In genomic region chr12:69963141-69963540, GRCm38 (mm10) we compare ENCODE assay signal across 9 mouse cellular contexts.
"Had no signal": no experiment of that assay in that cellular context is flagged by ENCODE, and none has a peak within 500 bp of the region (broad histone marks: within the 10 kb centered on the region; RNA-seq: fewer than 3 reads in every experiment).

No protein-coding gene starts in this region.

- H3K4me1 ChIP-seq: lung, embryonic 15.5 days; midbrain, embryonic 12.5 days; neural tube, embryonic 13.5 days; neural tube, embryonic 15.5 days had no signal

- H3K27ac ChIP-seq: liver, embryonic 13.5 days; liver, embryonic 15.5 days; lung, embryonic 15.5 days; macrophage; midbrain, embryonic 12.5 days; neural tube, embryonic 13.5 days; neural tube, embryonic 15.5 days had no signal

- H3K9me3 ChIP-seq: liver, embryonic 13.5 days; liver, embryonic 15.5 days; lung, embryonic 15.5 days; megakaryocyte, embryonic 14.5 days; midbrain, embryonic 12.5 days; neural tube, embryonic 13.5 days; neural tube, embryonic 15.5 days had no signal

- H3K4me3 ChIP-seq: liver, embryonic 13.5 days; liver, embryonic 15.5 days; lung, embryonic 15.5 days; megakaryocyte, embryonic 14.5 days; midbrain, embryonic 12.5 days; myocyte; neural tube, embryonic 13.5 days; neural tube, embryonic 15.5 days had no signal

- H3K27me3 ChIP-seq: liver, embryonic 13.5 days; liver, embryonic 15.5 days; lung, embryonic 15.5 days; megakaryocyte, embryonic 14.5 days; midbrain, embryonic 12.5 days; neural tube, embryonic 13.5 days; neural tube, embryonic 15.5 days had no signal
